Mouse (Mus musculus) heart, adult 2 months (tissue): ENCODE data around the gene Nrg3. TPM values are rescaled to one million over a fixed set of nuclear protein-coding genes. Genes with fewer than 3 reads are reported as not detected.

Experiments
- DNase-seq, 2 experiments: peaks; one replicate each; pipeline ENCODE4 v3.0.0; 2021
- H3K27ac ChIP-seq: fragments of 200-600 bp; 2 replicates; pipeline ENCODE4 v1.8.1; 2022
- H3K27me3 ChIP-seq: fragments of 200-500 bp; 2 replicates; pipeline ENCODE4 v1.6.1; 2012; ENCODE audit warnings: mild to moderate bottlenecking, low read length, inconsistent platforms, mixed read lengths; ENCODE audit not compliant: control insufficient read depth, insufficient read depth
- H3K36me3 ChIP-seq: fragments of 200-500 bp; 2 replicates; pipeline ENCODE4 v1.6.1; 2012; ENCODE audit warnings: low read length, inconsistent platforms; ENCODE audit not compliant: control insufficient read depth, insufficient read depth
- H3K4me1 ChIP-seq: fragments of 200-500 bp; 2 replicates; pipeline ENCODE4 v1.6.1; 2011; ENCODE audit warnings: low read length; ENCODE audit not compliant: control insufficient read depth, insufficient read depth
- H3K4me3 ChIP-seq: fragments of 200-600 bp; 2 replicates; pipeline ENCODE4 v1.8.1; 2022
- H3K79me2 ChIP-seq: fragments of 200-500 bp; replicated peaks from 2 replicates; pipeline ENCODE4 v1.6.1; 2012; ENCODE audit warnings: mild to moderate bottlenecking, inconsistent platforms, low read length, moderate library complexity, mixed read lengths; ENCODE audit not compliant: control insufficient read depth, insufficient read depth
- H3K9ac ChIP-seq: fragments of 200-500 bp; 2 replicates; pipeline ENCODE4 v1.6.1; 2012; ENCODE audit warnings: low read depth, mild to moderate bottlenecking, control low read depth, inconsistent platforms, low read length, mixed read lengths
- CTCF ChIP-seq: fragments of 200-600 bp; IDR thresholded peaks from 2 replicates; pipeline ENCODE4 v1.8.1; 2022; ENCODE audit warnings: antibody characterized with exemption, mild to moderate bottlenecking, moderate library complexity
- EP300 ChIP-seq: fragments of 200-500 bp; IDR thresholded peaks from 2 replicates; pipeline ENCODE4 v1.6.1; 2011; ENCODE audit warnings: low read depth, low read length, control low read depth; ENCODE audit not compliant: insufficient read depth
- POLR2A ChIP-seq: fragments of 200-500 bp; IDR thresholded peaks from 2 replicates; pipeline ENCODE4 v1.6.1; 2011; ENCODE audit warnings: mild to moderate bottlenecking, low read depth, low read length, control low read depth; ENCODE audit not compliant: insufficient read depth
- WGBS: fragments of 180-500 bp; shearing (Covaris S2); methylation state at CpG from one replicate; pipeline ENCODE4 v1.1.7; 2018; 5-methylcytosine and 5-hydroxymethylcytosine counted together
- intact Hi-C: fragments of 180-260 bp; cut with DNase I; formaldehyde crosslinking; loops from one replicate; pipeline ENCODE4 v1.15.1; 2025
- polyA plus RNA-seq: library from polyadenylated mRNA; depleted of rRNA; stranded (reverse); fragments of >200 nt; gene quantifications from 2 replicates; pipeline ENCODE4 v1.2.3, GENCODE M21; 2012
- total RNA-seq, 2 experiments: library from RNA; stranded (reverse); gene quantifications; 2 replicates each; pipeline ENCODE4 v1.2.3; 2021

Nrg3 gene
- total and polyA plus RNA-seq, 3 experiments, result 0.04 TPM; not detected in 2

DNA sequence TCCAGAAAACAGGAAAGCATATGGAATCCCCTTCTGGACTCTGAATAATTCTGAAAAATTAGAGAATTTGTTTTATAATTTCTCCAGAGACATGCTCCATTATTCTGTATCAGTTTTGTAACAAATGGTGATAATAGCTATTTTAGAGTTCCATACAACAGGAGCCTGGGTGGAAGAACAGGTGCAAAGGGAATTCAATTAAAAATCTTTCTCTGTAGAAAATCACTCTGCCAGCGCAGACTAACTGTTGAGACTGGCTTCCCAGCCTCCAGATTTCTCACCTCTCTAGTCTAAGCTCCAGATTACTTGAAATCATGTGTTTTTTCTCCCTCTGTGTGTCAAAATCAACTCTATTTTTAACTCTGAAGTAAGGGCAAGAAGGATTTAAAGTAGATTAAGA is 625.8 kb downstream of the Nrg3 start:
- no peak overlapping the region for H3K27ac ChIP-seq
- H3K27me3 ChIP-seq, result no peaks in the 10 kb centered on the region
- TF ChIP-seq EP300 (no peak), POLR2A (no peak), CTCF (no peak)
- no peak for DNase-seq
- H3K4me1 ChIP-seq, result no peaks in the 10 kb centered on the region
- no peak overlapping the region for H3K9ac ChIP-seq
- intact Hi-C loops, result no loop called here
- H3K36me3 ChIP-seq, result no peaks in the 10 kb centered on the region
- H3K4me3 ChIP-seq, result no peak overlapping the region
- 59% methylated on average over 1 of the region's 1 CpGs for WGBS
- no peaks in the 10 kb centered on the region for H3K79me2 ChIP-seq

DNA sequence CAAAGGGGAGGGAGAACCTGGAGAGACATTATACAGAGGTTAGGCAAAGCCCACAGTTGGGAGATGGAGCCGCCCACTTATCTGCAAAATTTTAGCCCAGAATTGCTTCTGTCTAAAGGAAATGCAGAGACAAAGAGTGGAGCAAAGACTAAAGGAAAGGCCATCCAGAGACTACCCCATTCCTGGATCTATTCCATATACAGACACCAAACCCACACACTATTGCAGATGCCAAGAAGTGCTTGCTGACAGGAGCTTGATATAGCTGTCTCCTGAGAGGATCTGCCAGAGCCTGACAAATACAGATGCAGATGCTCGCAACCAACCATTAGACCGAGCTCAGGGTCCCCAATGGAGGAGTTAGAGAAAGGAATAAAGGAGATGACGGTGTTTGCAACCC is 637.9 kb downstream of the Nrg3 start:
- TF ChIP-seq POLR2A (no peak), EP300 (no peak), CTCF (no peak)
- no peak overlapping the region for H3K9ac ChIP-seq
- H3K4me3 ChIP-seq, result no peak overlapping the region
- H3K36me3 ChIP-seq, result no peaks in the 10 kb centered on the region
- no peaks in the 10 kb centered on the region for H3K27me3 ChIP-seq
- WGBS, result 64% methylated on average over 4 of the region's 4 CpGs
- no peak overlapping the region for H3K27ac ChIP-seq
- intact Hi-C loops, result no loop called here
- no peaks in the 10 kb centered on the region for H3K4me1 ChIP-seq
- no peak for DNase-seq
- H3K79me2 ChIP-seq, result no peaks in the 10 kb centered on the region

DNA sequence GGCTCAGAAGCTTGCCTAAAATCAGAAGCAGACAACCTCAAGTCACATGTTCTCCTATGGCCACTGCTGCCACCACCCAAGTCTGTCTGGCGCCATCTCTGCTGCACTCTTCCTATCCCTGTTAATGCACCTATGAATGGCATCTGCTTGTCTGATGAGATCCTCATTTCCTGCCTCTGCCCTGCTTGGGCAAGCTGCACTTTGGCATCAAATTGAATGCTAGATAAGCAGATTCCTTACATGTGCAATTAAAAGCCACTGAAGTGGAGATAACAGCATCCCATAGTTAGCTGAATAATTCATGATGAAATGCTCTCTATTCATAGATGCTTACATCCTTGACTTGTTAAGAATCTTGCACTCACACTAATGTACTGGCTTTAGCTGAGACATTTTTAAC is 648.0 kb downstream of the Nrg3 start:
- Histone ChIP-seq H3K4me3 (no peak overlapping the region), H3K27ac (no peak overlapping the region), H3K27me3 (no peaks in the 10 kb centered on the region), H3K4me1 (no peaks in the 10 kb centered on the region), H3K36me3 (no peaks in the 10 kb centered on the region), H3K79me2 (no peaks in the 10 kb centered on the region), H3K9ac (no peak overlapping the region)
- TF ChIP-seq POLR2A (no peak), CTCF (no peak), EP300 (no peak)
- DNase-seq, result no peak
- intact Hi-C loops, result no loop called here
- 52% methylated on average over 1 of the region's 1 CpGs for WGBS

DNA sequence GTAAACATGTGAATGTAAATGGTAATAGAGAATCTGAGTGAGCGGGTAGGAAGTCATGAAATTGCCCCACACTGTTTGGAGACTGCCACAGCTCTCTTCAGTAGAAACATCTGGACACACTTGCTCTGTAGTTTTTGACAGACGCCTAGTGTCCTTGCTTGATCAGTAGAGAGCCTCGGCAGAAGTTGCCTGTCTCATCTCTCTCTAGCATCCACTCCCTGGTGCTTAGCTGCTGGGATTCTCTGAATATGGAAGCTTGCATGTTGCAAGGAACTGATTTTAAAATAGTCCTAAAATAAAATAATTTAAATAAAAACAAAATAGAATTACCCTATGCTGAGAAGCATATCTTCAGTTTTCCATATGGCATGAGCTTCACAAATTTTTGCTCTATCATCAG is 675.9 kb downstream of the Nrg3 start:
- WGBS, result 63% methylated on average over 3 of the region's 3 CpGs
- Histone ChIP-seq H3K27ac (no peak overlapping the region), H3K9ac (no peak overlapping the region), H3K27me3 (no peaks in the 10 kb centered on the region), H3K79me2 (no peaks in the 10 kb centered on the region), H3K4me1 (no peaks in the 10 kb centered on the region), H3K4me3 (no peak overlapping the region), H3K36me3 (no peaks in the 10 kb centered on the region)
- intact Hi-C loops, result no loop called here
- TF ChIP-seq EP300 (no peak), POLR2A (no peak), CTCF (no peak)
- no peak for DNase-seq

DNA sequence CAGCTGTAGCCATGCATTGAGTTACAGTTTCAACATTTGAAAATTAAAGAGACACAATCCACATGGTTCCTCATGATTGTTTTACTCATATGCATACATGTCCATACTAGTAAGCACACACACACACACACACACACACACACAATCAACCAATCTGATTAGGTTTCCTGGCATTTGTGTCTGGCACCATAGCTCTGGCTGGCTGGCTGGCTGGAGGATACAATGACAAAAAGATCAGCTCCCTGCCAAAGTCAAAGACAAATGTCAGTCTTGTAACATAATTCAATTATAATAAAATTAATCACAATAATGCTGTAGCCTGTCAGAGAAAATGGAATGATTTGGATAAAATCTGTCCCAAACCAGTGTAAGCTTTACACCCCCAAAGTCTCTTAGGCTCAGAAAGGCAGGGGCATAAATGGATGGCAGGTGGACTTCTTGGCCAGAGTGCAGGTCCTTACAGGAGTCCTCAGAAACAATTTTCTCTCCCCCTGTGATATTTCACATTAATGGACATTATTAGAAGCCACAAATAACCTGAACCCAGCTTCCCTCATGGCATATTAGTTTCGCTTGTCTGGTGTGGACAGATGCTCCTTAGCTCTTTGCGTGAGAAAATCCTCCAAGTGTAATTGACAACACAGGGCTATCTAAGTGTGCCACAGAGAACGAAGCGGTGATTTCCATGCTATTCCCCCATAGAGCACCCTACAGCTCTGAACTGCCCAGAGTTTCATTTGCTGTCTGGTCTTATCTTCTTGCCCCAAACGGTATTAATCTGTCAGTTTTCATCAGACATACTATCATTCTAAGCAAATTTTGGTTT is 697.4 kb downstream of the Nrg3 start:
- no peak for DNase-seq
- H3K4me3 ChIP-seq, result no peak overlapping the region
- intact Hi-C loops, result no loop called here
- 68% methylated on average over 5 of the region's 5 CpGs for WGBS
- TF ChIP-seq POLR2A (no peak), CTCF (no peak), EP300 (no peak)
- H3K36me3 ChIP-seq, result no peaks in the 10 kb centered on the region
- H3K27me3 ChIP-seq, result no peaks in the 10 kb centered on the region
- H3K27ac ChIP-seq, result no peak overlapping the region
- no peak overlapping the region for H3K9ac ChIP-seq
- H3K79me2 ChIP-seq, result no peaks in the 10 kb centered on the region
- no peaks in the 10 kb centered on the region for H3K4me1 ChIP-seq

DNA sequence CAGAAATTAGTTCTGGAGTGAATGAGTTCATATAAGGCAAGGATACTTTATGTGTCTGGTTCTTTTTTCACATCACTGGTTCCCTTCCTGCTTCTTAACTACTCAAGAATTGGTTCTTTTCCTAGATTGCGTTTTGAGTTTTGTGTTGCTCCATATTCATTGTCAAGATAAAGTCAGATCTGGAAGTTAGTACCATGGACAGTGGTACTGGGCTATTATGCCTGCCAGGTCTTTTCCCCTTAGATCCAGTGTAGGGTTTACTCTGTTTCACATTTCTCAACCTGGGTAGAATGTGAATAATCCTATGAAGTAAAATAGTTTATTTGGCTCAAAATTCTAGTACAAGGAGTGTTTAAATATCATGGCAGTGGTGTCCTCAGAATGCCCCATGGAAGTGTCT is 698.1 kb downstream of the Nrg3 start:
- 49% methylated on average over 1 of the region's 1 CpGs for WGBS
- intact Hi-C loops, result no loop called here
- DNase-seq, result no peak
- no peaks in the 10 kb centered on the region for H3K4me1 ChIP-seq
- no peak overlapping the region for H3K9ac ChIP-seq
- H3K36me3 ChIP-seq, result no peaks in the 10 kb centered on the region
- TF ChIP-seq POLR2A (no peak), CTCF (no peak), EP300 (no peak)
- no peaks in the 10 kb centered on the region for H3K27me3 ChIP-seq
- H3K79me2 ChIP-seq, result no peaks in the 10 kb centered on the region
- no peak overlapping the region for H3K27ac ChIP-seq
- no peak overlapping the region for H3K4me3 ChIP-seq
